Mouse (Mus musculus): ENCODE results near the gene Gsap.
"Not testable (repeated sequence)": the region's sequence is repeated elsewhere in the genome, so short reads cannot be mapped to it uniquely, and the experiment has no call there.

DNA sequence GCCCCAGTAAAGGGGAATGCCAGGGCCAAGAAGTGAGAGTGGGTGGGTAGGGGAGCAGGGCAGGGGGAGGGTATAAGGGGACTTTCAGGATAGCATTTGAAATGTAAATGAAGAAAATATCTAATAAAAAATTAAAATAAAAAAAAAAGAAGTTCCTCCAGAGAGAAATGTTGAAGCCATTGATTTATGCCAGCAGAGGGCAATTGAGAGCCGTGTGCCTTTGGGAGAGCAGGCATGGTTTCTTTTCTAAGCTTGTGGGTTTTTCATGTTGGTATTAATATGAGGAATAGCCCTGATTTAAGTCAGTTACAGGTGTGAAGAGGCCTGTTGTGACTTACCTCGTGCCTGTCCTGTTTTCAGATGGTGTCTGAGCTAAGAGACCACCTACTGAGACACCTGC, 91.6 kb downstream of the Gsap start:
- not testable (repeated sequence) for TF ChIP-seq CTCF (conservative IDR thresholded peaks at IDR 0.05; ENCODE audit: low read length); NANOG (IDR thresholded peaks at IDR 0.05; ENCODE audit: borderline replicate concordance, low read length)
